Mouse (Mus musculus) myocyte (in vitro differentiated cells): ENCODE measurements at regions not wholly inside any gene's neighbourhood (a gene's known extent, or its start where the extent isn't known, plus 50 kb on each side); places are given as distances from the start of the nearest gene placed in this dataset.

Source experiments
- CEBPB ChIP-seq: IDR thresholded peaks from 2 replicates; pipeline ENCODE4 v1.6.1; 2011; ENCODE audit warnings: mild to moderate bottlenecking, moderate library complexity; ENCODE audit not compliant: poor library complexity, insufficient read depth, severe bottlenecking
- E2F4 ChIP-seq: IDR thresholded peaks from one replicate; pipeline ENCODE4 v1.6.1; 2011; ENCODE audit warnings: mild to moderate bottlenecking, control low read depth, moderate library complexity; ENCODE audit not compliant: insufficient read depth
- MAX ChIP-seq: IDR thresholded peaks from one replicate; pipeline ENCODE4 v1.6.1; 2011; ENCODE audit warnings: low read depth, mild to moderate bottlenecking, control low read depth
- MYOD1 ChIP-seq, 3 experiments: IDR thresholded peaks; one replicate each; pipeline ENCODE4 v1.6.1; 2011; ENCODE audit warnings: control low read depth in 2 of 3, low read depth in 2 of 3, mild to moderate bottlenecking in 2 of 3, moderate library complexity in 1 of 3; ENCODE audit not compliant: insufficient read length in 2 of 3, control insufficient read depth in 1 of 3
- POLR2A ChIP-seq: IDR thresholded peaks from one replicate; pipeline ENCODE4 v1.6.1; 2011; ENCODE audit warnings: low read depth, mild to moderate bottlenecking, control low read depth, moderate library complexity; ENCODE audit not compliant: insufficient read length
- POLR2AphosphoS2 ChIP-seq: IDR thresholded peaks from one replicate; pipeline ENCODE4 v1.6.1; 2011; ENCODE audit warnings: low read depth, control low read depth; ENCODE audit not compliant: insufficient read length
- REST ChIP-seq: IDR thresholded peaks from one replicate; pipeline ENCODE4 v1.6.1; 2011; ENCODE audit warnings: mild to moderate bottlenecking, control low read depth, moderate library complexity; ENCODE audit not compliant: insufficient read depth, insufficient read length
- SRF ChIP-seq: IDR thresholded peaks from one replicate; pipeline ENCODE4 v1.6.1; 2011; ENCODE audit warnings: low read depth; ENCODE audit not compliant: control insufficient read depth, insufficient read length
- TCF12 ChIP-seq: IDR thresholded peaks from one replicate; pipeline ENCODE4 v1.6.1; 2011; ENCODE audit warnings: mild to moderate bottlenecking, control low read depth; ENCODE audit not compliant: poor library complexity, insufficient read depth, severe bottlenecking
- TCF3 ChIP-seq: IDR thresholded peaks from one replicate; pipeline ENCODE4 v1.6.1; 2011; ENCODE audit warnings: low read depth, control low read depth; ENCODE audit not compliant: insufficient read length
- USF1 ChIP-seq: IDR thresholded peaks from one replicate; pipeline ENCODE4 v1.6.1; 2011; ENCODE audit warnings: low read depth, mild to moderate bottlenecking, control low read depth, moderate library complexity

GRCm38 (mm10) chr3:105298273-105298672 lies 153.9 kb upstream of the Kcnd3 start:
- no peak for TF ChIP-seq REST
- no peak for TF ChIP-seq POLR2AphosphoS2
- no peak for TF ChIP-seq MAX
- no peak for TF ChIP-seq POLR2A
- TF ChIP-seq TCF12: no peak
- no peak for TF ChIP-seq E2F4
- no peak for TF ChIP-seq CEBPB
- TF ChIP-seq TCF3: no peak
- no peak for TF ChIP-seq USF1
- TF ChIP-seq MYOD1 (IDR thresholded peaks at IDR 0.05; ENCODE audit: control insufficient read depth in 1 of 3, insufficient read length in 2 of 3, low read depth in 2 of 3): no peak
- no peak for TF ChIP-seq SRF
